Mouse (Mus musculus) intestine, embryonic 14.5 days (tissue): ENCODE measurements around the gene Crabp2. TPM values are rescaled to one million over a fixed set of nuclear protein-coding genes. Genes with fewer than 3 reads are reported as not detected.
A peak's percentile ranks its signal among the peaks of the same experiment; 100 is the strongest.

Experiments used
- ATAC-seq: fragments of 200-750 bp; cut with Nextera tagmentation; replicated peaks from 2 replicates; pipeline ENCODE4 v1.8.0; 2017; ENCODE audit warnings: low read depth, moderate number of reproducible peaks, moderate TSS enrichment, moderate library complexity; ENCODE audit not compliant: low FRiP score, low TSS enrichment
- DNase-seq: peaks from one replicate; pipeline ENCODE4 v3.0.0-alpha.2; 2018; ENCODE audit warnings: low spot score
- H3K27ac ChIP-seq: fragments of 300-500 bp; sonication (generic); 2 replicates; pipeline ENCODE4 v1.5.1; 2014; ENCODE audit warnings: low read depth, mild to moderate bottlenecking, control low read depth
- H3K27me3 ChIP-seq: fragments of 300-500 bp; sonication (generic); replicated peaks from 2 replicates; pipeline ENCODE4 v1.6.1; 2014; ENCODE audit warnings: low read length, control low read depth; ENCODE audit not compliant: control insufficient read depth, insufficient read depth
- H3K36me3 ChIP-seq: fragments of 300-500 bp; sonication (generic); 2 replicates; pipeline ENCODE4 v1.6.1; 2014; ENCODE audit warnings: low read length, control low read depth; ENCODE audit not compliant: control insufficient read depth, insufficient read depth
- H3K4me1 ChIP-seq: fragments of 300-500 bp; sonication (generic); replicated peaks from 2 replicates; pipeline ENCODE4 v1.6.1; 2014; ENCODE audit warnings: low read length, control low read depth, mixed read lengths; ENCODE audit not compliant: control insufficient read depth, insufficient read depth
- H3K4me2 ChIP-seq: fragments of 300-500 bp; sonication (generic); 2 replicates; pipeline ENCODE4 v1.6.1; 2014; ENCODE audit warnings: low read length
- H3K4me3 ChIP-seq: fragments of 300-500 bp; sonication (generic); 2 replicates; pipeline ENCODE4 v1.5.1; 2014; ENCODE audit warnings: low read depth, low read length, control low read depth, mixed read lengths
- H3K9ac ChIP-seq: fragments of 300-500 bp; sonication (generic); 2 replicates; pipeline ENCODE4 v1.6.1; 2014; ENCODE audit warnings: mild to moderate bottlenecking, low read length
- H3K9me3 ChIP-seq: fragments of 300-500 bp; sonication (generic); 2 replicates; pipeline ENCODE4 v1.6.1; 2016; ENCODE audit warnings: low read length, control low read depth; ENCODE audit not compliant: control insufficient read depth
- WGBS: fragments of 180-500 bp; shearing (Covaris S2); extraction: QIAGEN DNeasy Blood & Tissue Kit; methylation state at CpG from one replicate; pipeline ENCODE4 v1.1.7; 2014; 5-methylcytosine and 5-hydroxymethylcytosine counted together
- polyA plus RNA-seq: library from polyadenylated mRNA; unstranded; fragments of >200 nt; fragmentation: Nextera tagmentation; extraction: Ambion mirVana; gene quantifications from 2 replicates; pipeline ENCODE4 v1.2.1, GENCODE M21; 2014

The Crabp2 gene
- polyA plus RNA-seq, 1 experiment from 2014 or later, result 9.7 TPM

DNA sequence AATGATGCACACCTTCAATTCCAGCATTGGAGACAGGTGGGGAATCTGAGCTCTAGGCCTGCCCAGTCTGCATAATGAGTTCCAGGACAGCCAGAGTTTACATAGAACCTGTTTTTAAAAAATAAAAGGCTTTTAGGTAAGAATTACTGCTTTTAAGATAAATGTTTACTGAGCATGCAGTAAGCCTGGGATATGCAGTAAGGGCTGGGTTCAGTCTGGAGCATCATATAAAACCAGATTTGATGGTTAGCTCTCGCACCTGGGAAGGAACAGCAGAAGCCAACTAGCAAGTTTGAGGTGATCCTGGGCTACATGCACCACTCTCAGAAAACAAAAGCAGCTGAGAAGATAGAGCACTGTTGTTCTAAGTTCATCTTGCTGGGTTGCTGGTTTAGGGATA, 29.9 kb upstream of the Crabp2 start:
- peak overlapping the region; percentile 84 for H3K4me2 ChIP-seq
- no peaks in the 10 kb centered on the region for H3K9me3 ChIP-seq
- H3K4me1 ChIP-seq, result peaks cover 5% of the 10 kb centered on the region
- WGBS, result 84% methylated on average over 1 of the region's 1 CpGs
- H3K4me3 ChIP-seq, result peak overlapping the region; percentile 72; the same call in 1 of the 2 replicates
- H3K27me3 ChIP-seq, result no peaks in the 10 kb centered on the region
- no peak for ATAC-seq
- peaks cover 65% of the 10 kb centered on the region for H3K36me3 ChIP-seq
- H3K9ac ChIP-seq, result no peak overlapping the region
- peak overlapping the region; percentile 88; the same call in 1 of the 2 replicates for H3K27ac ChIP-seq
- DNase-seq, result no peak

DNA sequence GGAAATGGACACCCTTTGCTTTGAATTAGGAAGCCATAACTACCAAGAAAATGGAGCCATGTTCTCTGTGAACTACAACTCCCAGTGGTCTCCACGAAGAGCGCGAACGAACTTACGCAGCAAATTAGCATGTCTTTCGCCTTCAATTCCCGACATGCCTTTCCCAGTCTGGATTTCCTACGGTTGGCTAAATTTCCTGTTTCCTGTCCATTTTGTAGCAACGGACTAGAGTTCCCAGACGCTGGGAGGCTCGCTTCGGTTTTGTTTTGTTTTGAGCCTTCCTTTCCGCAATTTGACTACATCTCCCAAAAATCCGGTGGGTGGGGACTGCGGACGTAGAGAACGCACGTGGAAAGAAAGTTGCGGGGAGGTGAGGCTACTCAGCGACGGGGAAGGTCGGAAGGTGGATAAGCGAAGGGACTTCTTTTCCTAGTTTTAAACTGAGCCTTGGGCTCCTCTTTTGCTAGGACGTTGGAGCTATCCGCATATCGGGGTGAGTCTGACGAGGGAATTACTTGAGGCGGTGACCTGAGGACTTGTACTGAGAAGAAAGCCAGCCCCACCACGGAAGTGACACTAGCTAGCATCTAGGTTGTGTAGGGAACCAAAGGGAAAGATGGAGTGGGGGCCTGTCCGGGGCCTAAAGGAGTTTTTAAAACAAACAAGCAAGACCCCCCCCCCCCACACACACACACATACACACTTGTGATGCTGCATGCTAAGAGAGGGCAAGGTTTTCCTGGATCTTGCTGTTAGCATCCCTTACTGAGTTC, 28.9 kb upstream of the Crabp2 start, which contains the start of gene Mrpl24:
Mrpl24 (plus strand) TSS at position 171 of the 773 bp plus-strand sequence.
- no peaks in the 10 kb centered on the region for H3K9me3 ChIP-seq
- H3K4me3 ChIP-seq, result peak within 1 kb of the TSS; percentile 72
- H3K4me1 ChIP-seq, result peaks cover 5% of the 10 kb centered on the region
- under 1% methylated on average over 30 of the region's 30 CpGs for WGBS
- peak within 1 kb of the TSS; percentile 84 for H3K4me2 ChIP-seq
- DNase-seq, result peak; percentile 86
- ATAC-seq, result peak; percentile 77
- peak within 1 kb of the TSS; percentile 72 for H3K9ac ChIP-seq
- H3K36me3 ChIP-seq, result peaks cover 65% of the 10 kb centered on the region
- H3K27me3 ChIP-seq, result no peaks in the 10 kb centered on the region
- peak within 1 kb of the TSS; percentile 88 for H3K27ac ChIP-seq

DNA sequence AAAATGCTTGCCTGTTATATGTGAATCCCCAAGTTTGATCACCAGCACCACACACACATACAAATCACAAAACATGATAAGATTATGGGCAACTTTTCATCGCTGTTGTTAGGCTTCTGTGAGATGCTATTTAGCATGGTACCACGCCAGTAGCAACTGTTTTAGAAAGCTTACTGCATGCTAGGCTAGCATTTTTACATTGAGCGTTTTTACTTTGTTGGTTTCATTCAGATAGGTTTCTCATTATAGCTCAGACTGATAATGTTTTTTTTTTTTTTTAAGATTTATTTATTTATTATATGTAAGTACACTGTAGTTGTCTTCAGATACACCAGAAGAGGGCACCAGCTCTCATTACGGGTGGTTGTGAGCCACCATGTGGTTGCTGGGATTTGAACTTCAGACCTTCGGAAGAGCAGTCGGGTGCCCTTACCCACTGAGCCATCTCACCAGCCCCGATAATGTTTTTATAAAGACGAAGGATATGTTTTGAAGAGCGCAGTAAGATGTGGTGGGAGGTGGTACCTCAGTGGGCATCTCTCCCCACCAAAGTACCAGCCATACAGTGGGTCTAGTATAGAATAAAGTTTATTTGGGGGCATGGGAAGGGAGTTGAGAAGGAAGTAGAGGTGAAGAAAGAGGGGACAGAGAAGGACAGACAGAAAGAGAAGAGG, 28.1 kb upstream of the Crabp2 start:
- no peak overlapping the region for H3K27ac ChIP-seq
- peak overlapping the region; percentile 84 for H3K4me2 ChIP-seq
- 65% methylated on average over 9 of the region's 9 CpGs for WGBS
- H3K36me3 ChIP-seq, result peaks cover 65% of the 10 kb centered on the region
- DNase-seq (no peak), ATAC-seq (no peak)
- peak overlapping the region; percentile 72 for H3K4me3 ChIP-seq
- peak overlapping the region; percentile 72 for H3K9ac ChIP-seq
- H3K4me1 ChIP-seq, result peaks cover 5% of the 10 kb centered on the region
- H3K27me3 ChIP-seq, result no peaks in the 10 kb centered on the region
- no peaks in the 10 kb centered on the region for H3K9me3 ChIP-seq

DNA sequence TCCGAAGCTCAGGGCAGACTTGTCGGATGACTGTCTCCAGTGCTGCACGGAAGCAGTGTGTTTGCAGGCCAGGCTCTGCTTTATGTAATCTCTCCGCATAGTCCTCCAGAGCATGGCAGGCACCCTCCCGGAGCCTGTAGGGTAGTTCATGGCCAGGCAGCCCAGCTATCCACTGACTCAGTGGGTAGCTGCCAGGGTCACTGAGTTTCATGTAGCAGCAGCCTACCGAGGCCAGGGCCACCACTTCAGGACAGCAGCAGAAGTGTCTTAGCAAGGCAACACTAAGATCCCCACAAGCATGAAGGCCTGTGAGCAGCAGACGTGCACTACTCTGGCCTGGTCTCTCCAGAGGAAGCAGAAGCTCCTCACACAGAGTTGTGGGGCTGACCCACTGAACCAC, 23.5 kb upstream of the Crabp2 start:
- Histone ChIP-seq H3K36me3 (peaks cover 65% of the 10 kb centered on the region), H3K9ac (no peak overlapping the region), H3K27ac (no peak overlapping the region), H3K4me2 (no peak overlapping the region), H3K27me3 (no peaks in the 10 kb centered on the region), H3K9me3 (no peaks in the 10 kb centered on the region), H3K4me1 (peaks cover 7% of the 10 kb centered on the region), H3K4me3 (no peak overlapping the region)
- WGBS, result 81% methylated on average over 7 of the region's 7 CpGs
- no peak for DNase-seq
- ATAC-seq, result no peak

DNA sequence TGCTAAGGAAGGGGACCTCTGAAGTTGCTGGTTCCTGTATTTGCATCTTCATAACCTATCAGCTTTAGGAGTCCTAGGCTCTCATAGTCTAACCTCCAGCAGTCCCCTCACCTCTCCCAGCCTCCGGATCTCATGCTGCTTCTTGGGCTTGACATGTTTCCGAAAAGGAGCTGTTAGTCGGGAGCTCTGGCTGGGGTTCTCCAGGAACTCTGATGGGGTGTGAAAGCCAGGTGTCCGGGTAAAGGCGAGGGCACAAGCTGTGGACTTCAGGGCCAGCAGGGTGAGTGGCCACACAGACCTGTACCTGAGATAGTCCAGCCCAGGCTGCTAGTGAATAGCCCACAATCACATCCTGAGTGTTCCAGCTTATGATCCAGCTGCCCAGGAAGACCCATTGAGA, 21.0 kb upstream of the Crabp2 start:
- Histone ChIP-seq H3K9me3 (no peaks in the 10 kb centered on the region), H3K4me1 (peaks cover 19% of the 10 kb centered on the region), H3K4me3 (no peak overlapping the region), H3K27me3 (no peaks in the 10 kb centered on the region), H3K4me2 (no peak overlapping the region), H3K36me3 (peaks cover 70% of the 10 kb centered on the region), H3K9ac (no peak overlapping the region), H3K27ac (no peak overlapping the region)
- no peak for ATAC-seq
- WGBS, result 92% methylated on average over 5 of the region's 5 CpGs
- no peak for DNase-seq

DNA sequence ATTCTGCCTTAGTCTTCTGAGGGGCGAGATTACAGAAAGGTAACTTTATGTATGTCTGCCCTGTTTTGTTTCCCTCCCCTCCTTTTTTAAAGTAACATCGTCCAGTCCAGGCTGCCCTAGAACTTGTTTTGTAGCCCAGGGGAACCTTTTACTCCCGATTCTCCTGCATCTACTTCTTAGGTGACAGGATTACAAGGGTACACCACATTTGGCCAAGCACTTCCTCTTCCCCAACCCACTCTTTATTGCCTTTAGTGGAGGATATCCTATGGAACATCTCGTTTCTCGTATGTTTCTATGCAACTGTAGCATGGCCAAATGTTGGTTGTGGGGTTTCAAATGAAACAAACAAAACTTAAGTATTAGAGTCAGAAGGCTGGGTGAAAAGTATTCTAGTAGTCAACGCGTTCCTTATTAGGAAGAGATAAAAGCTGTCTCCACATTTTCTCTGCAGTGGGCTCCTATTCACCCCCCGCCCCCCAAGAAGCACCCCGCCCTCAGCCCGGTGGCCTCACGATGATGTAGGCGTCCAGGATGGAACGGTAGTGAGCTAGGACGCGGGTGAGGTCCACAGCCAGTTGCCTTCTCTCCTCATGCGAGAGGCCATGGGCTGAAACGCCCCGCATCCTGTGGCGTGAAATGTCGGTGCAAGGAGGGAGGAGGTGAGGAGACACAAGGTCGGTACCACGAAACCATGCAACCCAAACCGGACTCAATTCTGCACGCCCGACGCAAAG, 19.0 kb upstream of the Crabp2 start:
- H3K27ac ChIP-seq, result peak overlapping the region; percentile 83
- WGBS, result 6% methylated on average over 26 of the region's 26 CpGs
- ATAC-seq (peak; percentile 34), DNase-seq (no peak)
- peak overlapping the region; percentile 82 for H3K4me3 ChIP-seq
- peaks cover 69% of the 10 kb centered on the region for H3K36me3 ChIP-seq
- H3K4me1 ChIP-seq, result peaks cover 19% of the 10 kb centered on the region
- no peaks in the 10 kb centered on the region for H3K27me3 ChIP-seq
- H3K9me3 ChIP-seq, result no peaks in the 10 kb centered on the region
- H3K9ac ChIP-seq, result peak overlapping the region; percentile 77
- peak overlapping the region; percentile 67 for H3K4me2 ChIP-seq

DNA sequence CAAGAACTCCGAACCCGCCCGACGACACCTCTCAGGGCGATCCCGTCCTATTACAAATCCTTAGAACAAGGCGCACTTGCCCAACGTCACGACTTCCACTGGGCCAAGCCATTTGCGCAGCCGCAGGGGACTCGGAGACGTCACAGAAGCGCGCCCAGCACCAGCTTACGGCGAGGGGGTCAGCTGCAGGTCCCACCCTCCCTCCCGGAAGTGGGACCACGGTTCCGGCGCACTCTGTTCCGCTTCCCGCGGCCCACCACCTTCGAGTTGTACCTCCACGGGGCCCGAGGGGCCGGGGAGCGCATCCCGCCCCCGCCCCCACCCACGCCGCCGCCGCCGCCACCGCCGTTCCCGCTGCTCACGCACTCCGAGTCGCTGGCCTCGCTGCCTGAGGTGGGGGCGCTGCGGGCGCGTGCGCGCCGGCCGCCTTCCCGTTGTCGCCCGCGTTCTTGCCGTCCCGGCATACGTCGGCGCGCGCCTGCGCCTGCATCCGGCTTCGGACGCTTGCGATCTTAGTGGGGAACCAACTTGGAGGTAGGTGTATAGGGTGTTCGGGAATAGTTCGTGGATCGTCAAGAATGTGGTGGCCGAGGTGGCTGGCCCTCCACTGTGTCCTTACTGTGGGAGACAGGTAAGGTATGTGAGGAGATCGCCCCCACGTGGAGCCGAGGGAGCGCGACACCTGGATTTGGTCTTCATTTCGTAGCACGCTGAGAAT, 18.2 kb upstream of the Crabp2 start, which contains the start of the genes Isg20l2 and Rrnad1:
Isg20l2 (plus strand) TSS at position 237 of the 718 bp plus-strand sequence.
Rrnad1 (minus strand) TSS at position 640 of the 718 bp plus-strand sequence.
- peak; percentile 98 for ATAC-seq
- peaks cover 19% of the 10 kb centered on the region for H3K4me1 ChIP-seq
- WGBS, result under 1% methylated on average over 76 of the region's 78 CpGs
- H3K9me3 ChIP-seq, result no peaks in the 10 kb centered on the region
- H3K27ac ChIP-seq, result peak within 1 kb of the TSS; percentile 83
- peak within 1 kb of the TSS; percentile 77 for H3K9ac ChIP-seq
- DNase-seq, result peak; percentile 99
- peak within 1 kb of the TSS; percentile 82 for H3K4me3 ChIP-seq
- peak within 1 kb of the TSS; percentile 80 for H3K4me2 ChIP-seq
- H3K27me3 ChIP-seq, result no peaks in the 10 kb centered on the region
- peaks cover 64% of the 10 kb centered on the region for H3K36me3 ChIP-seq

DNA sequence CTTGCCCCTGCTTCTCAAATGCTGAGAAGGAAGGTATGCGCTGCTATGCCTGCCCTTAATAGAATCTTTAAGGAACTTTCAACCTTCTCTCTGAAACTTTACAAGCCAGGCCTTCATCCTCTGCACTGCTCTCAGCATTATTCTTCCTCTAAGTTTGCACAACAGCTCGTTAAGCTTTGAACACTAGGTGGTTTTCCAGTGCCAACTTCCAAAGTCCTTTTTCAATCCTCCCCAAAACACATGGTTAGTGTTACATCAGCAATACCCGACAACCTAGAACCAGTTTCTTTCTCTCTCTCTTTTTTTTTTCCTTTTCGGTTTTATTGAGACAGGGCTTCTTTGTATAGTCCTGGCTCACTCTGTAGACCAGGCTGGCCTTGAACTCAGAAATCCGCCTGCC, 14.4 kb upstream of the Crabp2 start:
- no peak for DNase-seq
- Histone ChIP-seq H3K4me2 (no peak overlapping the region), H3K9me3 (no peaks in the 10 kb centered on the region), H3K9ac (no peak overlapping the region), H3K4me1 (peaks cover 24% of the 10 kb centered on the region), H3K36me3 (peaks cover 66% of the 10 kb centered on the region), H3K27ac (no peak overlapping the region), H3K27me3 (no peaks in the 10 kb centered on the region), H3K4me3 (no peak overlapping the region)
- 83% methylated on average over 5 of the region's 5 CpGs for WGBS
- no peak for ATAC-seq
